9 mouse cellular contexts compared by ENCODE assay signal in genomic region chr7:142483136-142483535, GRCm38 (mm10). TPM values are rescaled to one million over a fixed set of nuclear protein-coding genes. Genes with fewer than 3 reads are reported as not detected.
DNase-seq lines count a peak whose midpoint lies in the region; ATAC-seq and TF ChIP-seq lines count a peak whose summit lies in the region.
"Had no signal": no experiment of that assay in that cellular context is flagged by ENCODE, and none has a peak within 500 bp of the region (broad histone marks: within the 10 kb centered on the region; RNA-seq: fewer than 3 reads in every experiment).

No protein-coding gene starts in this region.

- H3K4me2 ChIP-seq in liver, embryonic 12.5 days: no peak overlapping the region

- no peaks in the 10 kb centered on the region for H3K9me3 ChIP-seq in liver, embryonic 12.5 days (replicated peaks)

- H3K27me3 ChIP-seq in liver, embryonic 12.5 days (replicated peaks): peaks cover 45% of the 10 kb centered on the region

- H3K9ac ChIP-seq in liver, embryonic 12.5 days: no peak overlapping the region

- no peak for TF ChIP-seq POLR2A in brain, embryonic 14.5 days (IDR thresholded peaks at IDR 0.05; ENCODE audit: borderline replicate concordance, extremely low read depth, insufficient read depth, insufficient read length, poor library complexity, severe bottlenecking)

- no peak for TF ChIP-seq CTCF in brain, embryonic 14.5 days (IDR thresholded peaks at IDR 0.05; ENCODE audit: borderline replicate concordance, extremely low read depth, insufficient read depth, insufficient read length)

- H3K36me3 ChIP-seq in liver, embryonic 12.5 days: no peaks in the 10 kb centered on the region

- H3K4me1 ChIP-seq in liver, embryonic 12.5 days: peaks cover 29% of the 10 kb centered on the region

- no peak overlapping the region for H3K4me3 ChIP-seq in liver, embryonic 12.5 days

- no peak for ATAC-seq in liver, embryonic 12.5 days

- intact Hi-C loops in heart, postnatal 25 days (cut with DNase I): loop anchor here (5.0 kb wide), 2 partner anchors 54 to 146 kb away; no protein-coding TSS in a partner anchor

- peak overlapping the region; percentile 65 for H3K27ac ChIP-seq in liver, embryonic 12.5 days
- H3K27ac ChIP-seq: macrophage had no signal

- 57% methylated on average over 11 of the region's 11 CpGs for WGBS in liver, embryonic 12.5 days (ENCODE audit: insufficient replicate concordance)

- peak; percentile 97 for DNase-seq in heart, adult 11 months
- DNase-seq in heart, postnatal 25 days (ENCODE audit: low spot score): no peak
- DNase-seq in brain, embryonic 14.5 days (ENCODE audit: low read depth): peak; percentile 58
- DNase-seq in heart, adult 9 months (ENCODE audit: low spot score in 2 of 2): peak; percentile 53 to 61
- no peak for DNase-seq in layer of hippocampus, postnatal 36 days
- no peak for DNase-seq in left cerebral cortex, adult 9 months (ENCODE audit: low spot score in 2 of 2)
- DNase-seq in ovary, adult 18-20 months (ENCODE audit: low spot score): no peak

RNA-seq across cellular contexts. Expression of gene Tnnt3, which starts 15.5 kb away (rescaled TPM):
- total RNA-seq in heart, postnatal 25 days (2021): 1 to 10 TPM in 1 of 2 experiments, not detected in 1; 2.0 TPM
- 0.68 and 1.9 TPM in 2 replicates for polyA plus RNA-seq in brain, embryonic 14.5 days (2012; rRNA removed)
- polyA plus RNA-seq in liver, embryonic 12.5 days (2016; fragmentation: Nextera tagmentation; extraction: Ambion mirVana): 0.51 TPM in 1 of 2 replicates, not detected in the other
- total RNA-seq in layer of hippocampus, postnatal 36 days (2021): not detected
- polyA plus RNA-seq: macrophage had no signal

RNA-seq across cellular contexts. Expression of gene Lsp1, which starts 22.5 kb away (rescaled TPM):
- 10 to 100 TPM; 43.7 to 48.1 TPM for total RNA-seq in heart, postnatal 25 days (2021)
- 6.2 and 7.6 TPM in 2 replicates for polyA plus RNA-seq in brain, embryonic 14.5 days (2012; rRNA removed)
- 16.7 and 17.0 TPM in 2 replicates for polyA plus RNA-seq in liver, embryonic 12.5 days (2016; fragmentation: Nextera tagmentation; extraction: Ambion mirVana)
- total RNA-seq in layer of hippocampus, postnatal 36 days (2021): 1 to 10 TPM; 1.2 to 3.4 TPM

RNA-seq across cellular contexts. Expression of gene Tnni2, which starts 41.5 kb away (rescaled TPM):
- total RNA-seq in heart, postnatal 25 days (2021): 1 to 10 TPM; 4.4 to 7.1 TPM
- polyA plus RNA-seq in brain, embryonic 14.5 days (2012; rRNA removed): 0.73 and 1.2 TPM in 2 replicates
- polyA plus RNA-seq in liver, embryonic 12.5 days (2016; fragmentation: Nextera tagmentation; extraction: Ambion mirVana): 1.8 and 2.4 TPM in 2 replicates
- total RNA-seq in layer of hippocampus, postnatal 36 days (2021): not detected

RNA-seq across cellular contexts. Expression of gene Syt8, which starts 48.5 kb away (rescaled TPM):
- not detected for total RNA-seq in heart, postnatal 25 days (2021)
- 0.23 and 0.44 TPM in 2 replicates for polyA plus RNA-seq in brain, embryonic 14.5 days (2012; rRNA removed)
- polyA plus RNA-seq in liver, embryonic 12.5 days (2016; fragmentation: Nextera tagmentation; extraction: Ambion mirVana): not detected in 2 replicates
- not detected for total RNA-seq in layer of hippocampus, postnatal 36 days (2021)

RNA-seq across cellular contexts. Expression of gene Mrpl23, which starts 49.4 kb away (rescaled TPM):
- 10 to 100 TPM; 16.1 to 39.0 TPM for total RNA-seq in heart, postnatal 25 days (2021)
- polyA plus RNA-seq in brain, embryonic 14.5 days (2012; rRNA removed): 80.2 and 111 TPM in 2 replicates
- polyA plus RNA-seq in liver, embryonic 12.5 days (2016; fragmentation: Nextera tagmentation; extraction: Ambion mirVana): 10.4 and 14.4 TPM in 2 replicates
- total RNA-seq in layer of hippocampus, postnatal 36 days (2021): 10 to 100 TPM in 1 of 2 experiments, 1 to 10 TPM in 1; 4.8 to 13.8 TPM

Comparison
In these comparisons a context has a peak if more than half of its experiments do, and no peak if none do; other contexts are left out.
1. DNase-seq: peak in heart, adult 11 months (single experiment), brain, embryonic 14.5 days (single experiment) and heart, adult 9 months (2 of 2); none in heart, postnatal 25 days (single experiment), layer of hippocampus, postnatal 36 days (0 of 2), left cerebral cortex, adult 9 months (0 of 2) and ovary, adult 18-20 months (single experiment).
2. RNA of gene Lsp1, which starts 22.5 kb away (total RNA-seq): 43.7 to 48.1 TPM in heart, postnatal 25 days; 1.2 to 3.4 TPM in layer of hippocampus, postnatal 36 days; every median in the first group is over 10 times any median in the second.